Mouse (Mus musculus) C2C12 (cell line): ENCODE measurements at regions not wholly inside any gene's neighbourhood (a gene's known extent, or its start where the extent isn't known, plus 50 kb on each side); places are given as distances from the start of the nearest gene placed in this dataset.

Source experiments
- CEBPB ChIP-seq: IDR thresholded peaks from one replicate; pipeline ENCODE4 v1.6.1; 2011; ENCODE audit warnings: low read depth, mild to moderate bottlenecking, control low read depth, moderate library complexity
- CTCF ChIP-seq: IDR thresholded peaks from one replicate; pipeline ENCODE4 v1.5.1; 2011; ENCODE audit not compliant: control insufficient read depth, insufficient read depth, insufficient read length
- MAX ChIP-seq: IDR thresholded peaks from one replicate; pipeline ENCODE4 v1.6.1; 2011; ENCODE audit warnings: mild to moderate bottlenecking, control low read depth
- MYOD1 ChIP-seq: IDR thresholded peaks from one replicate; pipeline ENCODE4 v1.6.1; 2011; ENCODE audit warnings: low read depth; ENCODE audit not compliant: control insufficient read depth, insufficient read length
- USF1 ChIP-seq: IDR thresholded peaks from one replicate; pipeline ENCODE4 v1.6.1; 2011; ENCODE audit warnings: low read depth, mild to moderate bottlenecking, control low read depth, moderate library complexity

- TF ChIP-seq CTCF (no peak), USF1 (no peak), MYOD1 (no peak), MAX (no peak), CEBPB (no peak)
These were observed 165.1 kb upstream of the Ell2 start for GRCm38 (mm10) chr13:75541446-75541845.
